Mouse (Mus musculus): Measurements from ENCODE around the gene Tex33. TPM values are rescaled to one million over a fixed set of nuclear protein-coding genes. Genes with fewer than 3 reads are reported as not detected.

The Tex33 gene
- total RNA-seq (2015; ENCODE audit: low replicate concordance) (not detected in 2 replicates), total RNA-seq (2017; ENCODE audit: low replicate concordance) (not detected in 2 replicates)

GRCm38 (mm10) chr15:78395478-78395962 lies at the start of gene Tex33:
Tex33 (minus strand) TSS chr15:78395912.
- ATAC-seq (replicated peaks; ENCODE audit: low FRiP score, poor library complexity, severe bottlenecking) = no peak

- ATAC-seq (replicated peaks; ENCODE audit: low FRiP score, poor library complexity, severe bottlenecking) = no peak
These were observed 48.1 kb upstream of the Tex33 start for GRCm38 (mm10) chr15:78443857-78444256.

GRCm38 (mm10) chr15:78442231-78442630 lies 46.5 kb upstream of the Tex33 start:
- no peak for ATAC-seq (replicated peaks; ENCODE audit: low FRiP score, poor library complexity, severe bottlenecking)

- no peak for ATAC-seq (replicated peaks; ENCODE audit: low FRiP score, poor library complexity, severe bottlenecking)
These were observed 43.3 kb upstream of the Tex33 start for GRCm38 (mm10) chr15:78438973-78439372.

- ATAC-seq (replicated peaks; ENCODE audit: low FRiP score, poor library complexity, severe bottlenecking) = no peak
These were observed 42.8 kb upstream of the Tex33 start for GRCm38 (mm10) chr15:78438505-78438904.

GRCm38 (mm10) chr15:78438018-78438394 lies 42.3 kb upstream of the Tex33 start:
- ATAC-seq (replicated peaks; ENCODE audit: low FRiP score, poor library complexity, severe bottlenecking) = no peak

- ATAC-seq (replicated peaks; ENCODE audit: low FRiP score, poor library complexity, severe bottlenecking) = no peak
These were observed 41.7 kb upstream of the Tex33 start for GRCm38 (mm10) chr15:78437237-78438017.

- no peak for ATAC-seq (replicated peaks; ENCODE audit: low FRiP score, poor library complexity, severe bottlenecking)
These were observed 40.9 kb upstream of the Tex33 start for GRCm38 (mm10) chr15:78436380-78437192.

GRCm38 (mm10) chr15:78435681-78436080 lies 40.0 kb upstream of the Tex33 start:
- ATAC-seq (replicated peaks; ENCODE audit: low FRiP score, poor library complexity, severe bottlenecking) = no peak

- ATAC-seq (replicated peaks; ENCODE audit: low FRiP score, poor library complexity, severe bottlenecking) = no peak
These were observed 39.3 kb upstream of the Tex33 start for GRCm38 (mm10) chr15:78434896-78435520.

GRCm38 (mm10) chr15:78431541-78432121 lies 35.9 kb upstream of the Tex33 start:
- ATAC-seq (replicated peaks; ENCODE audit: low FRiP score, poor library complexity, severe bottlenecking) = no peak

GRCm38 (mm10) chr15:78430874-78431273 lies 35.2 kb upstream of the Tex33 start:
- ATAC-seq (replicated peaks; ENCODE audit: low FRiP score, poor library complexity, severe bottlenecking) = no peak

GRCm38 (mm10) chr15:78429871-78430622 lies 34.3 kb upstream of the Tex33 start:
- no peak for ATAC-seq (replicated peaks; ENCODE audit: low FRiP score, poor library complexity, severe bottlenecking)

GRCm38 (mm10) chr15:78429139-78429459 lies 33.4 kb upstream of the Tex33 start:
- no peak for ATAC-seq (replicated peaks; ENCODE audit: low FRiP score, poor library complexity, severe bottlenecking)

- ATAC-seq (replicated peaks; ENCODE audit: low FRiP score, poor library complexity, severe bottlenecking) = no peak
These were observed 32.9 kb upstream of the Tex33 start, which contains the start of gene Kctd17 for GRCm38 (mm10) chr15:78428391-78429138. Kctd17 (plus strand) TSS chr15:78428564.

- ATAC-seq (replicated peaks; ENCODE audit: low FRiP score, poor library complexity, severe bottlenecking) = no peak
These were observed 29.5 kb upstream of the Tex33 start for GRCm38 (mm10) chr15:78425230-78425629.

GRCm38 (mm10) chr15:78424507-78424906 lies 28.8 kb upstream of the Tex33 start:
- no peak for ATAC-seq (replicated peaks; ENCODE audit: low FRiP score, poor library complexity, severe bottlenecking)

- peak; percentile 93 for ATAC-seq (replicated peaks; ENCODE audit: low FRiP score, poor library complexity, severe bottlenecking)
These were observed 26.6 kb upstream of the Tex33 start for GRCm38 (mm10) chr15:78422046-78422956.

Data from erythroblast, adult 5-6 weeks (primary cell).